Mouse (Mus musculus) adrenal gland, postnatal 10 days (tissue): ENCODE results near the gene Akap6. TPM values are rescaled to one million over a fixed set of nuclear protein-coding genes. Genes with fewer than 3 reads are reported as not detected.

Experiments
- DNase-seq: peaks from one replicate; pipeline ENCODE4 v3.0.0; 2021; ENCODE audit warnings: mixed read lengths
- total RNA-seq, 2 experiments: library from RNA; stranded (reverse); gene quantifications; 2 replicates each; pipeline ENCODE4 v1.2.3; 2021

Akap6 gene
- total RNA-seq, 2 experiments from 2014 or later = 4.2 to 11.6 TPM

DNA sequence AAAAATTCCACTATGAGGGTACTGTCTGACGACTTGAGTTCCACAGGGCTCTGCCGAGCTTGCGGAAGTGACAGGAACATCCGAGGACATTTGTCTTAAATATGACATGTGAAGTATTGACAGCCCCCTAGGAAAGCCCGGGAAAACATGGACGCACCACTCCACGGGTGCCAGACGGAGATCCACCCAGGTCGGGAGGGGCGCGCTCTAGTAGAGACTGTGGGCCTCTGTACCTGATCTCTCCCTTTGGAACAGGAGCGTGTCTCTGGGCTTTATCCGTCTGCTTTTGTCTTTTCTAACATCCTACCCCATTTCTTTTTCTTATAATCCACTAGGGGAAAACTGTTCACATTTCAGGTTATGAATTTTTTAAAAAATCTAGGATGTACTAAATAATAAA lies 211.2 kb downstream of the Akap6 start:
- DNase-seq = no peak

DNA sequence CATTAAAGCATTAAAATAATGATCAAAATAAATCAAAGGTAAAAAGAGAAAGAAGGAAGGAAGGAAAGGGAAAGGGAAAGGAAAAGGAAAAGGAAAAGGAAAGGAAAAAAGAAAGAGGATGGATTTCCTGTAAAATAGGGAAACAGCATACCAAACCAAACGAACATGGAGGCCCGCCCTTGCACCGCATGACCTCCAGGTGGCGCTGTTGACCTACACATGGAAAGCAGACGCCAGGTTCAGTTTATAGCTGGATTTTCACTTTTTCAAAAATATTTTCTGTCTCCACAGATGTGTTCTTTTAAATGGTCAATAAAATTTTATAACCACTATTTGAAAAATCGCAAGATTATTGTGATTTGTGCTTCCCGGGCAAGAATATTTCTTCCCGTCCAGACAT lies 211.6 kb downstream of the Akap6 start:
- peak; percentile 87 for DNase-seq

- peak; percentile 19 for DNase-seq
These were observed 219.8 kb downstream of the Akap6 start for GRCm38 (mm10) chr12:52918939-52919338.

DNA sequence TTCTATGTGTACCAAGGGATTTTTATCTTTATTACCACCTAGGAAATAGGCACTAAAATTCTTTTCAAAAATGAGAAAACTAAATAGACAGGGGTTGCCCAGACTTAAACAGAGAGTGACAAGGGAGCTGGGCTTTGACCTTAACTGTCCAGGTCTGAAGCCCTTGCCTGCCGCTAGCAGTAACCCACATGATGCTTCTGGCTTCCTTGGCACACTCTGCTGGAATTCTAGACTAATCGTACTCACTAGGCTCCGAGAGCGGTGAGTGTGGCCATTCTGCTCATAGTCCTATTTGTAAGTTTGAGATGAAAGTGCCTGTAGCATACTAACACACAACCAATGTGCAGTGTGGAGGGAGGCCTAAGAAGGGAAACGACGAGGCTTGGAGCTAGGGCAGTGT lies 223.3 kb downstream of the Akap6 start:
- DNase-seq = no peak

DNA sequence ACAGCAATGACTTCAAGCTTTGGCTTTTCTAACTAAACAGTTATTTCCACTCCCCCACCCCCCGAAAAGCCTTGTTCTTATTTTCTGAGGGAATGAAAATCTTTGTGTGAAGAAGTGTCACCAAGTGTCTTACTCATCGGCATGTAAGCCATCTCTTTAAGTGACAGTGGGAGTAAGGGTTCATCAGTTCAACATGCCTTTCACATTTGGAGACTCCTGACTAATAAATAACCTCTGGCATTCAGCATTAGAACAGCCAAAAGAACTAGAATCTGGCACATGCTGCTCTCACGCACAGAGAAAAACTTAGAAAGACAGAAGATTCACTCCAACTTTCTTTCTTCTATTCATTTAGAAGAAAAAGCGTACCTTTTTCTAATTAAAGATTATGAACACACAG lies 226.3 kb downstream of the Akap6 start:
- no peak for DNase-seq

GRCm38 (mm10) chr12:52933832-52934231 lies 234.6 kb downstream of the Akap6 start:
- no peak for DNase-seq

DNA sequence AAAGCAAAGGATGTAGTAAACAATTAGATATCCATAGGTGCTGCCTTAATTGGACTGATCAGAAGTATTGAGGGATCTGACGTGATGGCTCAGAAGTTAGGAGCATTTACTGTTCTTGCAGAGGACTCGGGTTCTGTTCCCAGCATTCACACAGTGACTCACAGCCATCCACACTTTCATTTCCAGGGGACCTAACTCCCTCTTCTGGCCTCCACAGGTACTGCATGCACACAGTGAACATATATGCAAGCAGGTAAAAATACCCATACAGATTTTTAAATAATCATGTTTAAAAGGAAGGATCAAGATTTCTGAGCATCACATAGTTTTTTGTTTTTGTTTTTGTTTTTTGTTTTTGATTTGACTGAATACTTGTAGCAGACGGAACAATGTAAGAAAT lies 235.8 kb downstream of the Akap6 start:
- no peak for DNase-seq

DNA sequence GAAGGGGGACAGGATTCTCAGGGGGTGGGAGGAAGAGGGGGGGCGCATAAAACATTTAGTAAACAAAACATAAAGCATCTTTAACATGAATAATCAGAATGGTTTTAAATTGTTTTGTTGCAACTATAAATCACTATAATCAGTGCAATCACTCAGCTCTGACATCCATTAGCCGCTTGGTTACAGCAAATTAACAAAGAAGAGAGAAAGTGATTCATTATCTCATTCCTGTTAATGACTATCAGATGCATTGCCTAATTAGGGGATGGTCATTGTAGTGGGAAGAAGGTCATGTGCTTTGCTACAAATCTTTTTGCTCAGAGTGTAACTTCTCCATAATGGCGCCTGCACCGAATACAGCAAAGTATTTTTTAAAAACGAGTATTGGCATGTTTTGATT lies 239.6 kb downstream of the Akap6 start:
- DNase-seq = no peak

GRCm38 (mm10) chr12:52939324-52939946 lies 240.3 kb downstream of the Akap6 start:
- DNase-seq = no peak

DNA sequence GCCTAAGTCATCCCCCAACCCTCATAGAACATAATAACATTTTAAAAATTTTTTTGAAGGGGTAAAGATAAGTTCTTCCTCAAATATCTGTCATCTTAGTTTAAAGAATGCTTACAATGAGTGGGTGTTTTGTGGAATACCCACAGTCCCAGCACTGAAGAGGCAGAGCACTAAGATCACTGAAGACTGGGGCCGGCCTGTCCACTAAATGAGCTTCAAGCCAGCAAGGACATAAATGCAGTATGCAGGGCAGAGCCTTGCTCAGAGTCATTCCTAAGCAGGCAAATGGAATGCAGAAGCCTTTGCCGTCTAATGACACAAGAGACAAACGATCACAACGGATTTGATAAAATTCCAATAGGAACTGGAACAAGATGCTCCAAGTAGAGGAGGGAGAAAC lies 242.8 kb downstream of the Akap6 start:
- DNase-seq = no peak

DNA sequence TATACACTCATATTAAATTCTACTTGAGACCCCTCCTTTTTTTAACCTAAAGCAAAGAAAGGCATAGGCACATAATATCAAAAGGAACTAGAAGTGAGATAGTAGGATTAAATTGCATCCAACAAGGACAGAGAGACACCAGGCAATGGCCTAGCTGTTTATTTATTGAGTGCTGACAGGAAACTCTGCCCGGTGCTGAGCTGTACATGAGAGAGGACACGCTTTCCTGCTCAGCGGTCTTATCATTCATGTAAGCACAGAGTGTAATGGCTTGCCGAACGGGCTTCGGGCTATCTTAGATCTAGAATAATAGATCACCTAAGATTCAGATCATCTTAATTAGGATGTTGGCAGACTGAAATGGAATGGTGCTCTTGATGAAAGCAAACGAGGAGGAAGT lies 245.1 kb downstream of the Akap6 start:
- DNase-seq = no peak

GRCm38 (mm10) chr12:52944949-52945348 lies 245.8 kb downstream of the Akap6 start:
- DNase-seq = no peak

- peak; percentile 6 for DNase-seq
These were observed 251.5 kb downstream of the Akap6 start for GRCm38 (mm10) chr12:52950660-52951059.

DNA sequence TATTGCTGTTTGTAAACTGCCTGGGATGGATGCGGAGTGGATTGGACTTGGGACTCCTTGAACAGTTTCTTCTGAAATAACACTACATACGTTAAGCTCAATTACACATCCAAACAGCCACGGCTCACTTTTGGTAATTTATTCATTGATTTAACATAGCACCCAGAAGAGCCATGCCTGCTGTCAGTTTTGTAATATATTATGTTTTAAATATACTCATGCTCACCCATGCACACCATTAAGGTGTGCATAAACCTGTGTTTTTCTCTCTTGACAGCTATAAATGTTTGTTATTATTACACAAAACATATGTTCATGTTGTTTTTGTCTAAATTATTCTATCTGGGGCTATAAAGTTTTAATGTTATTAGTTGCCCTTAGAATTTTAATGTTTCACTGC lies 258.4 kb downstream of the Akap6 start:
- DNase-seq = no peak

DNA sequence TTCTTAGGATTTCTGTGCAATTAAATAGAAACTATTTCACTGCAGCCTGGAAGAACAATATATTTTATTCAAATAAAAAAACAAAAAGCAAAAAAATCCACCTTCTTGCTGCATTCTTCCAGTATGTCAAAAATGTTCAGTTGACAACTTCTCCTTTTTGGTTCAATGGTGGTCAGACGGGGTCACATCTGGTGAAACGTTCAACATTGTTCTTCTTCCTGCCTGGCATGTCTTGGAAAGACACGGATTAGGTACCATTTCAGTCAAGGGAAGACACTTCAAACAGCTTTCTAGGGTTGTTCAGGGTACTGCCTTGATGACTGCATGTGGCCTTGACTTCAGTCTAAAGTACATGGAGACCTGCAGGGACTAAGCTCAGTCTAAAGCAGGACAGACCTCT lies 258.8 kb downstream of the Akap6 start:
- DNase-seq = no peak

DNA sequence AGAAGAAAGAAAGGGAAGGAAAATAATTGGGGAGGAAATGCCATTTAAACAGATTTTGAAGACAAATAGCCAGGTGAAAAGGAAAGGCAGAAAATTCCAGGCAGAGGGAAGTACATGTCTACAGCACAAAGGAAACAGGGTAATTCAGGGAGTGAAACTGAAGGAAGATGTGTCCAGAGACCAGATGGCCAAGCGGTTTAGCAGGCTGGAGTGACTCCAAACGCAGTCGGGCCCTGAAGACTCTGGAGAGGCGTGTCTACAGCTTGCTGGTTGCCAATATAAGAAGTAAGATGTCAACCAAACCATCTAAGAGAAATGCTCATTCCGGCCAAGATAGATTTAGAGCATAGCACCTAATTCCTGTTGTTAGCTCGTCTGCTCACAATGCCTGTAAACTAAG lies 292.6 kb downstream of the Akap6 start:
- no peak for DNase-seq

DNA sequence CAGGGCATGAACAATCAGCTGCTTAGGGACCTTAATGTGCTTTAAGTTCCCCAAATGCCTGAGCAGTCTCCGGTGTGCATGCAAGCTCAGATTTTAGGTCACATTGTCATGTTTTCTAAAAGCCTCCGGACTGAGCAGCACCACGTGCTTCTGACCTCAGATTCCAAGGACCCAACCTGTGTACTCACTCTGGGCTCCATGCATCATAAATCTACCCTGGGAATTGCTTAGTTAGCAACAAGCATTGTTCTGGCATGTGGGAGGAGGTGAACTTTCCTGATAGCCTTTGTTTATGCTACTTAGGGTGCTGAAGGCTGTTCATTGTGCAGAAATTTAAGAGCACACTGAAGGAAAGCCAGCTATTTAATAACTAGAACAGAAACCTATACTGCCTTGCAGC lies 313.2 kb downstream of the Akap6 start:
- DNase-seq = no peak

DNA sequence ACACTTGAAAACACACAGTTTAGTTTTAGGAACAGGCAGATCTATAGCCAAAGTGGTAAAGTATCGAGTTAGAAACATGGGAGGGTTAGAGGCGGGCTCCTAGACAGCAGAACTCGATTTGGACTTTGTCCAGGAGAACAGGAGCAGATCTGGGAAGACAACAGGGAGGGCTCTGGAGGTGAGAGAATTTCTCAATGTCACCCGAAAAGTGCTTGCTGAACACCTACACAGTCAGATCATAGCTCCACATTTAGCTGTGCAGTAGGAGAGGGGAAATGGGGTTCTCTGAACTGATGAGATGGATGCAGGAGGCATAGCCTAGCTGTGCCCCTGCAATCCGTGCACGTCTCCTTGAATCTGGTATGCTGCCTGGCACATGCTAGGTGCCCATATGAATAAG lies 315.4 kb downstream of the Akap6 start:
- no peak for DNase-seq

- DNase-seq = no peak
These were observed 325.5 kb downstream of the Akap6 start for GRCm38 (mm10) chr12:53024575-53025246.

DNA sequence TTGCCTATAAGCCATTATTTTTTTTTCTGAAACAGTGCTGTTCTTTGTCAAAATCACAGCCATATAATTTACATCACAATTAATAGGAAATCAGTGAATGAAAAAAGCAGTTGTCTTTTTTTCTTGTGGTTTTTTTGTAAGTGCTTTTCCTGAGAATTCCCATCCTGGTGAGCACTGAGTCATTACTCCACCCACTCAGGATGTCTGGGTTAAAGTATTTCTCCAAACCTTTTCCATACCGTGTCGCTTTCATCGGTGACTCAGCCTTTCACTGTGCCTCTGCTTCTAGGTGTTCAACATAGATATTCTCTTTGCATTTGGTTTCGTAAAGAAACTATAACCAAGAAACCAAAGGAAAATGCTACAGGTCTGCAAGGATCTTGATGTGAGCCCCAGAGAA lies 328.1 kb downstream of the Akap6 start:
- DNase-seq = no peak

DNA sequence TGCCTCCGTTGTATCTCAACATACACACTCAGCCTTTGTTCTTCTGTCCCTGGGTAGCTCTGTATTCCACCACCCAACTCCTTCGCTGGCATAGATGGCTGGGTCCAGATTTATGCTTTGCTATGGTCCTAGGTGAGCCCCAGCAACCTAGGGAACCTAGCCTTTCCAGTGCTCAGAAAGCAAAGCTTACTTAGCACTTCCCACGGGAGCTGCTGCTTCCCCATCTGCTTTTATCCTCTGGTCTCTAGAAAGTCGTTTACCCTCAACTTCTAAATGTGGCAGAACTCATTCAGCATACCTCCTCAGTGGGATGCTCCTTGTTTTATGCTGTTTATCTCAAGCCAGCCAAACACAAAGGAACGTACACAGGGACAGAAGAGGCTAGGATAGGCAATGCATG lies 329.7 kb downstream of the Akap6 start:
- DNase-seq = no peak

- DNase-seq = no peak
These were observed 330.7 kb downstream of the Akap6 start for GRCm38 (mm10) chr12:53029910-53030309.

GRCm38 (mm10) chr12:53032762-53033161 lies 333.6 kb downstream of the Akap6 start:
- peak; percentile 29 for DNase-seq

DNA sequence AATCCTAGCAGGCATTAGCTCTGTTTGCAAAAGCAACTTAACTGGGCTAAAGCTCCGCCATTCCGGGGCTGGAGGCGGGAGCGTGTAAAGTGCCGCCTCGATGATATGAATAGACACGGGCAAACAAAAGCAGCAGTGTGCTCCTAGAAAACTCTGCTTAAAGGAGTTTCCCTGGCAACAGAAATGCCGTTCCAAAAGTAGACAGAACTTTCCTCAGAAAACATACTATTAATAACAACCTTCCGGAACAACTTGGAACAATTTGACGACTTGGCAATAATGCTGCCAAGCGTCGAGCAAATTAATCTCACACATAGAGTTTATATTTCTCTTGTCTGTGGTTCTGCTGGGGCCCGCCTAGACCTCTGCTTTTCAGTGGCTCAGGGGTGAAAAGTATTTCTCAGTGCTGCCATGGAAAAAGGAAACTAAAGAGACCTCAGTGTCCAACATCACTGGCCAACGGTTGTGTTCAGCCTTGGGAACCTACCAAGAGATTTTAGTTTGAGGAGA lies 334.3 kb downstream of the Akap6 start:
- peak; percentile 34 for DNase-seq
